Mouse (Mus musculus) thymus, postnatal 0 days (tissue): ENCODE results near the gene Pip5kl1. TPM values are rescaled to one million over a fixed set of nuclear protein-coding genes. Genes with fewer than 3 reads are reported as not detected.
A peak's percentile ranks its signal among the peaks of the same experiment; 100 is the strongest.

Source experiments
- DNase-seq: peaks from one replicate; pipeline ENCODE4 v3.0.0-alpha.2; 2015; ENCODE audit warnings: low spot score
- polyA plus RNA-seq: library from polyadenylated mRNA; unstranded; fragments of >200 nt; fragmentation: Nextera tagmentation; extraction: Ambion mirVana; gene quantifications from 2 replicates; pipeline ENCODE4 v1.2.1, GENCODE M21; 2015

Pip5kl1 gene
- 0.28 and 0.31 TPM in 2 replicates for polyA plus RNA-seq

DNA sequence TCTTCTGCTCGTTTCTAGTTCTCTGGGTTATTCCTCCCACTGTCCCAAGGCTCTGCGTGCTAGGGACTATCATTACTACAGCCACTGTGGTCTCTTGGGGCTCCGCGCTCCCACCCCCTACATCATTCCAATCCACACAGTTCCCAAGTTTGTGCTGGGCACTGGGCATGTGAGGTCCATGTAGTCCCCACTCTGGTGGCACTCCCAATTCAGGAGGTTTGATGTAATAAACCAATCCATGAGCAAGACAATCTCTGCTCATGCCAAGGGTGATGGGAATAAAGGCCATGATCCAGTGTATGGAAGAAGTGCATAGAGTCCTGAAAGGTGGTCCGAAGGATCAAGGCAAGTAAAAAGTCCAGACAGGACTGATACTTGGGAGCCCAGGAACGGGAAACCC lies at the start of gene Pip5kl1:
Pip5kl1 (plus strand) TSS at position 301 of the 400 bp plus-strand sequence.
- no peak for DNase-seq

DNA sequence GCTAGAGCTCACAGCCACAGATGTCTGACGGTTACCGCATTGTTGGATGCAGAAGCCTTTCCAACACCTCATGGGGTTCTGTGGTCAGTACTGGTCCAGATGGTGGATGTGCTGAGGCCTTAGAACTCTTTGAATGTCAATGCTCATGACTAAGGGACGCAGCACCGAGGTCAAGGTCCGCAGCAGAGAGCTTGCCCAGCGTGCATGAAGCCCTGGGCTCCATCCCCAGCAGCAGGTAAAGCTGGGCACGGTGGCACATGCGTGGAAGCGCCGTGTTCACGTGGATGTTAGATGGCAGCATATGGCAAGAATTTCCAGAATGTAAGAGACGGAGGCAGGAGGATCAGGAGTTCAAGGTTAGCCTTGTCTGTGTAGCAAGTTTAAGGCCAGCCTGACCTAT lies 48.8 kb upstream of the Pip5kl1 start:
- DNase-seq = no peak

GRCm38 (mm10) chr2:32527468-32527966 lies 47.1 kb upstream of the Pip5kl1 start:
- no peak for DNase-seq

GRCm38 (mm10) chr2:32528326-32528725 lies 46.3 kb upstream of the Pip5kl1 start:
- no peak for DNase-seq

DNA sequence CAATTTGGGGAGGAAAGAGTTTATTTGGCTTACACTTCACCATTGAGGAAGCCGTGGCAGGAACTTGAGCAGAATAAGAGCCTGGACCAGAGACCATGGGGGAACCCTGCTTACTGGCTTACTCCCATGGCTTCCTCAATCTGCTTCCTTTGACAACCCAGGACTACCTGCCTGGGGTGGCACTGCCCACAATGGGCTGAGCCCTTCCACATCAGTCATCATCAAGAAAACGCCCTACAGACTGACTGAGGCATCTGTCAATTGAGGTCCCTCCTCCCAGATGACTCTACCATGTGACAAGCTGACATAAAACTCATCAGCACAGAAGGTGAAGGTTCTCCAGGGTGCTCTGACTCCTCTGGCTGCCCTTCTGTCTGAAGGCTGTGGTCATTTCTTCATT lies 44.1 kb upstream of the Pip5kl1 start:
- no peak for DNase-seq

GRCm38 (mm10) chr2:32533163-32533562 lies 41.4 kb upstream of the Pip5kl1 start:
- no peak for DNase-seq

GRCm38 (mm10) chr2:32534061-32534732 lies 40.4 kb upstream of the Pip5kl1 start:
- peak; percentile 54 for DNase-seq

DNA sequence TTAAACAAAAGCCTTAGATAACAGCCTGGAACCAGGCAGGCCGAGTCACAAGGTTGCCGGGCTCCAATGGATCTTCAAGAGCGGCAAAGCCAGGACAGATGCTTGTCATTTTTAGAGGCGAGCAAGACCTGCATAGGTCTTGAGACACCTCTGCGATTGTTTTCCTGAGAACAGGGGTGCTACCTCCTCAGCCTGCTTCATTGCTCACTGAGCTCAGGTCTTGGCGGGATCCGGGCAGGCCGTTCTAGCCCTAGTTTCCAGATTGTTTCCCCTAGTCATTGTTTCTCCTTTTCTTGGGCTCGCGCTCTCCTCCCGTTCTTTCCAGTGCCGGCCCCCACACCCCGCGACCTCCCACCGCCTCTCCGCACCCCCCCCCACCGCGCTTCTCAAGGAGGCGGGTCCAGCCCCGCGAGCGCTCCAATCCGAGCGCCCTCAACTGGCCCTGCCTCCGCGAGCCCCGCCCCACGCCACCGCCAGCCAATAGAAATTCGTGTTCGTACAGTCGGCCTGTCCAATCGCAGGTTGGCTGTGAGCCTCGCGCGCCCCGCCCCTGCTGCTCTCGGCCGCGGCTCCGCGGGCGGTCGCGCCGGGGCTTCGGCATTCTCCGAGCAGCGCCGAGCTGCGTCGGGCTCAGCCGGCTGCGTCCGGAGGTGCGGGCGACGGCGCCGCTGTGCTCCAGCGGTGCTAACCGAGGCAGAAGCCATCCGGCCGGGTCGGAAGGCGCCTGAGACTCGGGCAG lies 39.7 kb upstream of the Pip5kl1 start, which contains the start of gene Fam102a:
Fam102a (plus strand) TSS at position 600 of the 739 bp plus-strand sequence.
- peak; percentile 98 for DNase-seq

DNA sequence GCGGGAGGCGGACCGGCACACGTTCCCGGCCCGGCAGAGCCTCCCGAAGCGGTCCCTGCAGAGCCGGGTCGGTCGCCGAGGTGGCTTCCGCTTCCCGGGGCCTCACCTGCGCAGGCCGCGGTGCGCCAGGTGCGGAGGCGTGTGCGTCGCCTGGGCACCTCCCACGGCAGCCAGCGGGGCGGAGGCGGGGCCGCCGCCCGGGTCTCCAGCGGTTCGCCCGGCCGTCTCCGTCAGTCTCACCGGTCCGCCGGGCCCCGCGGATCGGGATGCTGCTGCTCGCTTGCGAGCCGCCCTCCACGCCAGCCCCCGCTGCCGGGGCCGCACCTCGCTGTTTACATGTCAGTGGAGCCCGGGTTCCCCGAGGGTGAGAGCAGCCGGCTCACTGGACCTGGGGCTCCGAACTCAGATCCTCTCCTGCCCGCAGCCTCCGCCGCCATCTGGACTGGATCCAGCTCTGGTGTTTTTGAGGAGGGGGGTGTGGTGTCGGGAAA lies 39.1 kb upstream of the Pip5kl1 start:
- DNase-seq = no peak

GRCm38 (mm10) chr2:32536086-32536633 lies 38.4 kb upstream of the Pip5kl1 start:
- no peak for DNase-seq

DNA sequence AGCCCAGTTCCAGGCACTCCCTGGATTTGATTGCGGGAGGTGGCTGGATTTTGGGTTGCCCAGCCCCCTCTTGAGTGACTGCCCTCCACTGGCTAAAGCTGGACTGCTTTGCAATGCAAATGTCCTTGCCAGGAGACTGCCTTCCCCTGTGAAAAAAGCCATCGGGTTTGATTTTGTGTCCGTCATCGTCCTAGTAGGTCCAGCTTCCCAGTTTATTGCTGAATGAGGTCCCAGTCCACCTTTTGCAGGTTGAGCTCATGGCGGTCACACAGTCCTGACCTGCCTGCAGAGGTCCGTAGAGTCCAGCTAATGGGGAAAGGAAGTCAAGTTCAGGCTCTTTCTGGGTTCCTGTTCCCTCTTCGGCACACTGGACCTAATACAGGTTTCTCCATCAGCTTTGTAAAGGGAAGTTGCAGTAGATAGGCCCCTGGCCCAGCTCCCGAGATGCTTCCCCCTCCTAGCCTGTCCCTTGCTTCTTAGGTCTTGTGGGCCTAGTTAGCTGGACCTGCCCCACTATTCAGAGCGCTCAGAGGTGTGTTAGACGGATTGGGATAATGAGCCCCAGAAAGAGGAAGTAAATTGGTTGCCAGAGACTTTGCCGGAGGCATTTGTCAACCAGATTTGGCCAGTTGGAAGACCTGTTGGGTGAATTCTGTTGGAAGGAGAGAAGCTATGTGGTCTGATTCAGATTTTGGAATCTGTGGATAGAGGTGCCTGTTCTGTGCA lies 37.8 kb upstream of the Pip5kl1 start:
- DNase-seq = no peak

- DNase-seq = no peak
Measured at GRCm38 (mm10) chr2:32537360-32537905, 37.2 kb upstream of the Pip5kl1 start.

GRCm38 (mm10) chr2:32537941-32538340 lies 36.7 kb upstream of the Pip5kl1 start:
- DNase-seq = no peak

- DNase-seq = no peak
Measured at GRCm38 (mm10) chr2:32538461-32538860, 36.1 kb upstream of the Pip5kl1 start.

DNA sequence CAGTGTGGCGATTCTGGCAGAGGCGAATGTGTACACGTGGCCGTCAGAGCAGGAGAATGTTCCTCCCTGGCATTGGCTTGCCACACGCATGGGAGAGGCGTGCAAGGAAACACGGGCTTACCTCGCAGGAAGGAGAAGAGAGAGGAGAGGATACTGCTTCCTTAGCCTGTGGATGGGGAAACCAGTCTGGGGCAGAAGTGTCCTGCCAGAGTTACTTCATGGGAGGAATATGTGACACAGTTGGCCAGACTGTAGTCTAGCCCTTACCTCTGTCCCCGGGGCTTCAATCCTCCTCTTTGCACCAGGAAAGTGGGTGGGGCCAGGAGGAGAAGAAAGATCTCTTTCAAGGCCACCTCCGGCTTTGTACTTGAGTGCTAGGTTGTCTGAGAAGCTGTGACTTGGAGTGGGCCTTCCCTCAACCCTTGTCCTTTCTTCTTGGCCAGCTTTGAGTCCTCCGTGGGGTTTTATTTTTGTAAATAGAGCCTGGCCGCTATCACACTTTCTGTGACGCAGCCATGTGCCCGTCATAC lies 35.1 kb upstream of the Pip5kl1 start:
- no peak for DNase-seq

- no peak for DNase-seq
Measured at GRCm38 (mm10) chr2:32541333-32541908, 33.2 kb upstream of the Pip5kl1 start.

- peak; percentile 94 for DNase-seq
Measured at GRCm38 (mm10) chr2:32541986-32542573, 32.5 kb upstream of the Pip5kl1 start.

DNA sequence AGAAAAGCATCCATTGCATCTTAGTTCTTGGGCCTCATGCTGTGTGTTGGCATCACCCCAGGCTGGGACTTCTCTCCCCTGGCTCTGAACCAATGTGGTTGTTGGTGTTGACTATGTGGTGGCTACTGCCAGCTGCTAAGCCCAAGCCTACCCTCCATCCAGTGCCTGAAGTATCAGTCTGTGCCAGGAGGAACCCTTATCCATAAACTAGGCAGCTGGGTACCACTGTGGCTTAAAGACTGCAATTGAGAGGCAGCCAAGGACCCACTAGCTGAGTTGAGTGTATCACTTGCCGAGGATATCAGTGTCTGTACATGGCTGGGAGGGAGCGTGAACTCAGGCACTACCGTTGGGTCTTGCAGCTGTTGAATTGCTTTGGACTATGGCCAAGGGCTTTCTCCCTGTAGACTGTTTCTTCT lies 31.6 kb upstream of the Pip5kl1 start:
- no peak for DNase-seq

- no peak for DNase-seq
Measured at GRCm38 (mm10) chr2:32546951-32547350, 27.6 kb upstream of the Pip5kl1 start.

DNA sequence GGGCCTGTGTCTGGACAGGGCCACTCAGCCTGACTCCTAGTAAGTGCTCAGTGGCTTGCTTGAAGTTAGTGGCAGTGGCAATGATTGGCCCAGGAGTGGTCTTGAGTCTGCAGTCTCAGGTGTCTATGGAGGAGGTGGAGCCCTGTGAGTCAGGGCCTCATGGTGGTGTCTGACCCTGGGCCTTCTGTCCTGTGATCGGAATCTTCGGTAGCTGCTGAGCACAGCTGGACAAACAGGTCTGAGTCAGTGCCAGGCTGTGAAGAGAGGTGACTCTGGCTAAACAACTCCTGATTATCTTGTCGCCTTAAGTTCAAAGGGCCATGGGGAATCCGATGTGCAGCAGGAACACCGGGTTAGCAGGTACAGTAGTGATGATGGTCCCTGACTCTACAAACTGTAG lies 27.2 kb upstream of the Pip5kl1 start:
- DNase-seq = no peak
